Mouse (Mus musculus) midbrain, embryonic 15.5 days (tissue): ENCODE measurements around the gene Tbx2. TPM values are rescaled to one million over a fixed set of nuclear protein-coding genes. Genes with fewer than 3 reads are reported as not detected.

Experiments
- ATAC-seq: fragments of 200-750 bp; cut with Nextera tagmentation; replicated peaks from 2 replicates; pipeline ENCODE4 v1.8.0; 2017; ENCODE audit warnings: moderate TSS enrichment
- H3K27ac ChIP-seq: fragments of 300-500 bp; sonication (generic); 2 replicates; pipeline ENCODE4 v1.5.1; 2015; ENCODE audit warnings: mild to moderate bottlenecking, inconsistent platforms
- H3K27me3 ChIP-seq: fragments of 300-500 bp; sonication (generic); replicated peaks from 2 replicates; pipeline ENCODE4 v1.6.1; 2015; ENCODE audit warnings: inconsistent platforms
- H3K36me3 ChIP-seq: fragments of 300-500 bp; sonication (generic); replicated peaks from 2 replicates; pipeline ENCODE4 v1.6.1; 2015; ENCODE audit warnings: inconsistent platforms
- H3K4me1 ChIP-seq: fragments of 300-500 bp; sonication (generic); 2 replicates; pipeline ENCODE4 v1.6.1; 2015; ENCODE audit warnings: inconsistent platforms
- H3K4me2 ChIP-seq: fragments of 300-500 bp; sonication (generic); 2 replicates; pipeline ENCODE4 v1.6.1; 2015; ENCODE audit warnings: inconsistent platforms, mild to moderate bottlenecking, moderate library complexity
- H3K4me3 ChIP-seq: fragments of 300-500 bp; sonication (generic); 2 replicates; pipeline ENCODE4 v1.5.1; 2015; ENCODE audit warnings: mild to moderate bottlenecking, inconsistent platforms
- H3K9ac ChIP-seq: fragments of 300-500 bp; sonication (generic); 2 replicates; pipeline ENCODE4 v1.6.1; 2015; ENCODE audit warnings: mild to moderate bottlenecking, inconsistent platforms
- H3K9me3 ChIP-seq: fragments of 300-500 bp; sonication (generic); 2 replicates; pipeline ENCODE4 v1.6.1; 2016; ENCODE audit warnings: inconsistent platforms
- WGBS: fragments of 180-500 bp; shearing (Covaris S2); methylation state at CpG from one replicate; pipeline ENCODE4 v1.1.7; 2015; ENCODE audit warnings: mixed read lengths; 5-methylcytosine and 5-hydroxymethylcytosine counted together
- polyA plus RNA-seq: library from polyadenylated mRNA; unstranded; fragments of >200 nt; fragmentation: Nextera tagmentation; extraction: Ambion mirVana; gene quantifications from 2 replicates; pipeline ENCODE4 v1.2.1, GENCODE M21; 2015

Tbx2 gene
- polyA plus RNA-seq, 1 experiment from 2014 or later: 1.0 TPM

DNA sequence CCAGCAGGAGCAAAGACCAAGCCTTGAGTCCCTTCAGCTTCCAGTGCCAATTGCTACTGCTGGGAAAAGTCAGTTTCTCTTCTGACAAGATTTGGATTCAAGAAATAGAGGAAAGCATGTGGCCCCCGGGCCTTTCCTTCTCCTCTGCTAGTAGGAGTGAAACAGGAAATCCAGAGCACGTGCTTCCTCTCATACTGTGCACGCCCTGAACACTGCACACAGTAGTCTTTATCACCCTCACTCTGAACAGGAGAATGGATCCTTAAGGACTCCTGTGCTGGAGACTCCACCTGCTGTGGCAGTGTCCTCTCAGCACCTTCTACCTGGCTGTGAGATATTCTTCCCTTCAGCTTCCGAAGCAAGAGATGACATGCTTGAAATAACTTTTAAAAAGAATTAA is 21.1 kb upstream of the Tbx2 start:
- Histone ChIP-seq H3K27ac (no peak overlapping the region), H3K36me3 (no peaks in the 10 kb centered on the region), H3K4me3 (no peak overlapping the region), H3K4me2 (no peak overlapping the region), H3K9me3 (no peaks in the 10 kb centered on the region), H3K9ac (no peak overlapping the region), H3K27me3 (no peaks in the 10 kb centered on the region), H3K4me1 (no peaks in the 10 kb centered on the region)
- 83% methylated on average over 4 of the region's 4 CpGs for WGBS
- ATAC-seq: no peak

DNA sequence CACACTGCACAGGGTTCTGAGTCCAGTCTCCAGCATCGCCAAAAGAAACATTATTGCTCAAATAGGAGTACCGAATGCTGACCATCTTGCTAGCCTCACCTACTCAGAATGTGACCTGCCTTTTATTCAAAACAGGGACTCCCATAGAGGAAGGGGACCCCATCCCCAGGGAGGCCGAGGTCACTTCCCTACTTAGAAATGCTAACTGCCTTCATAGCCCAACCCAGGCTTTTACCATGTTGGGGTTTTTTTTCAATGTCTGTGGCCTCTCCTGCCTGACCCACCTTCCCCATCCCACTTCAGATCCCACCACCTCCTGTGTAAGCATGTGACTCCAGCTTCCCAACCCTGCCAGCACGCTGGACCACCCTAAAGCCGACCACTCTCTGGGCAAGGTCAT is 20.7 kb upstream of the Tbx2 start:
- no peak overlapping the region for H3K9ac ChIP-seq
- WGBS: 89% methylated on average over 5 of the region's 5 CpGs
- ATAC-seq: no peak
- no peaks in the 10 kb centered on the region for H3K4me1 ChIP-seq
- H3K36me3 ChIP-seq: no peaks in the 10 kb centered on the region
- no peak overlapping the region for H3K27ac ChIP-seq
- H3K4me3 ChIP-seq: no peak overlapping the region
- no peaks in the 10 kb centered on the region for H3K9me3 ChIP-seq
- H3K27me3 ChIP-seq: no peaks in the 10 kb centered on the region
- H3K4me2 ChIP-seq: no peak overlapping the region

DNA sequence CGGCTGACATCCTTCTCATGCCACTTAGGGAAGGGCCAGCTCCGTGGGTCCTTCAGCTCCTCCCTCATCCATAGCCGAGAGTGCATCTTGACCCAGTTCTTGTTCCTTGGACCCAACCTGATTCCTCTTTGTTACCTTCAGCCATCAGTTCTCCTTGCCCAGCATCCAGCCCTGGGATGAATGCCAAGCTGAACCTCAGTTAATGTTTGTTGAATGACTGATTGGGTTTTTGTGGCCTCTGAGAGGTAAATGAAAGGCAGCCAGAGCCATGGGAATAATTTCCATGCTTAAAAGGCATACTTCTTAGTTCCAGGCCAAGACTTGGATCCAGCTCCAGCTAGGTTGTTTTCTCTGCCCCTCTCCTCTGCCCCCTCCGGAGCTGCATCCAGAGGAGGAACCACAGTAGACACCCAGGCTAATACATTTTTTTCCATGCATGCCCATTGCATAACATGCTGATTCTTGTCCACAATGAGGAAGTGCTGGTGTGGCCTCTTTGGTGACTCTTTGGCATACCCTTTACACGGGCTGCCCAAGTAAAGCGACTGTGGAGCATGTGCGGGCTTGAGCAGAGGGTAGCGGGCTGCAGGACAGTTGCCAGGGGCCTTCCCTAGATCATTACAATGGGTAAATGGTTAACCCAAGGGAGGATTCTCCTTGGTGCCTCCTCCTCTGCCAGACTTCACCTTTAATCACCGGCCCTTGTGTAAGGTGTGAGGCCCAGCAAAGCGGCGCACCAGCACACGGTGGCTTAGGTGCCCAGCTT is 20.0 kb upstream of the Tbx2 start:
- no peaks in the 10 kb centered on the region for H3K27me3 ChIP-seq
- H3K4me3 ChIP-seq: no peak overlapping the region
- no peak overlapping the region for H3K9ac ChIP-seq
- ATAC-seq: no peak
- H3K9me3 ChIP-seq: no peaks in the 10 kb centered on the region
- H3K4me1 ChIP-seq: no peaks in the 10 kb centered on the region
- no peak overlapping the region for H3K27ac ChIP-seq
- no peaks in the 10 kb centered on the region for H3K36me3 ChIP-seq
- WGBS: 90% methylated on average over 12 of the region's 12 CpGs
- H3K4me2 ChIP-seq: no peak overlapping the region

DNA sequence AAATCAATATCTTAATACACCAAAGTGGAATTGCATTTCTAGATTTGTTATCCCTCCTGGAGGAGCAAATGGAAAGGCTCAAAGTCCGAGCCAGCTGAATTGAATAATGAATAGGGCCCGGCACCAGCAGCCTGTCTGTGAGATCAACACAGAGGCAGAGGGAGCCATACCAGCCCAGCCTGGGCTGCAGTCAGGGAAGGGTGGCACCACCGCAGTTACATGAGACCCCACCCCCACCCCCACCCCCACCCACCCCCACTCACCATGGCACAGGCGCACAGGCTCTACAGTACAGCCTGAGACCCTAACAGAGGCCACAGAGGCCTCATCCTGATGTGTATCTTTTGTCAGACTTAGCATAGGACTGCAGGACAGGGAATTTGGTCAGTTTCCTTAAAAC is 17.7 kb upstream of the Tbx2 start:
- no peak for ATAC-seq
- Histone ChIP-seq H3K4me1 (no peaks in the 10 kb centered on the region), H3K36me3 (no peaks in the 10 kb centered on the region), H3K27ac (no peak overlapping the region), H3K4me2 (no peak overlapping the region), H3K4me3 (no peak overlapping the region), H3K27me3 (no peaks in the 10 kb centered on the region), H3K9ac (no peak overlapping the region), H3K9me3 (no peaks in the 10 kb centered on the region)
- WGBS: 38% methylated on average over 4 of the region's 4 CpGs

DNA sequence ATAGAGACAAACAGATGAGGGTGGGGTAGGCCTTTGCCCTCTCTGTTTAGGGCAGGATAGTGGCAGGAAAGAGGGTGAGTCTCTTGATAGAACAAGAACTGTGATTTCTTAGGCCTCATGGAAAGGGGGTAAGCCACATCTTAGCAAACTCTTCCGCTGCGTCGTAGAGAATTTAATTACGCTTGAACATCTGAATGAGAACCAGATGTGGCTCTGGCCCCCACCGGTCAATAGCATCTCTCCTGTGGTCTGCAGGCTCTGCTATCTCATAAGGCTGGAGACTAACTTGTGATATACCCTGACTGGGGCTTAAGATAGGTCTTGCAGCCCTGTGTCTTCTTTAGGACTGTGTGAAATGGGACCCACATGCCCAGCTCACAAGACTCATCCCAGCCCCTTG is 15.9 kb upstream of the Tbx2 start:
- H3K9me3 ChIP-seq: no peaks in the 10 kb centered on the region
- H3K27me3 ChIP-seq: no peaks in the 10 kb centered on the region
- 87% methylated on average over 5 of the region's 5 CpGs for WGBS
- no peak overlapping the region for H3K9ac ChIP-seq
- H3K4me3 ChIP-seq: no peak overlapping the region
- no peak for ATAC-seq
- H3K4me2 ChIP-seq: no peak overlapping the region
- H3K4me1 ChIP-seq: 0 out of 2 replicates have a peak, but pooled peaks cover 2% of the 10 kb centered on the region
- H3K27ac ChIP-seq: no peak overlapping the region
- H3K36me3 ChIP-seq: no peaks in the 10 kb centered on the region

DNA sequence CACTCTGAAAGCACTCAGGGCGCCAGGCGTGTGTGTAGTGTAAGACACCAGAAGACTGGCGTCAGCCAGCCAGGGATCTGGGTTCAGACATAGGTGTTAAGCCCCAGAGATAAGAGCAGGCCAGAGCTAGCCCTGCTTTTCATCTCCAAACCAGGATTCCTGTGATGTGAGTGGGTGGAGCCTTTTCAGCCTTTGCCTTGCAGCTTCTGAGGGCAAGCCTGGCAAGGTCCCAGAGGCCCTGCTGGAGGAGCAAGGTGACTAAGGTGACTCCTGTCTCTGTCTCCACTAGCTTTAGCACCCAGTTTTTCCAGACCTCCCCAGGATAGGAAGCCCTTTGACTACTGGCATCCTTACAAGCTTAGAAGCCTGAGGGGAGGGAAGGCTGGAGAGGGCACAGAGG is 13.9 kb upstream of the Tbx2 start:
- Histone ChIP-seq H3K27me3 (0 out of 2 replicates have a peak, but pooled peaks cover 5% of the 10 kb centered on the region), H3K4me3 (no peak overlapping the region), H3K4me2 (no peak overlapping the region), H3K36me3 (no peaks in the 10 kb centered on the region), H3K9ac (no peak overlapping the region), H3K27ac (no peak overlapping the region), H3K4me1 (0 out of 2 replicates have a peak, but pooled peaks cover 2% of the 10 kb centered on the region), H3K9me3 (no peaks in the 10 kb centered on the region)
- WGBS: 83% methylated on average over 3 of the region's 3 CpGs
- ATAC-seq: no peak

DNA sequence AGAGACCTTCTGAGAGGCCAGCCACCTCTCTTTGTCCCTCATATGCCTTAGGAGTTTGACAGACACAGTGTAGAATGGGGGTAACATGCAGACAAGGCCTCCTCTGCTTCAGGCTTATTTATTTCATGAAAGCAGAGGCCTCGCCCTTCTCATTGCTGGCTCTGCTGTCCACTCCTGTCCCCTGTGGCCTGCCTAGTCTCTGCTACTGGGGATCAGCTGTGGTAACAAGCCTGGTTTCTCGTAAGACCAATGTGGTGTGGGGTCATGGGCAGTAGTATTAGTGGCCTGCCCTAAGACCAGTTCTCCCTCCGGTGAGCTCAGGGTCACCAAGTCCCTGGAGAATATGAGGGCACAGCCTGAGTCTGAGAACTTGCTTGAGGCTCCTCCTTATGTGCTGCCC is 11.4 kb upstream of the Tbx2 start:
- 0 out of 2 replicates have a peak, but pooled peaks cover 2% of the 10 kb centered on the region for H3K4me1 ChIP-seq
- WGBS: 90% methylated on average over 3 of the region's 3 CpGs
- H3K4me2 ChIP-seq: no peak overlapping the region
- no peak overlapping the region for H3K4me3 ChIP-seq
- H3K27me3 ChIP-seq: peaks cover 26% of the 10 kb centered on the region
- H3K27ac ChIP-seq: no peak overlapping the region
- H3K9ac ChIP-seq: no peak overlapping the region
- no peaks in the 10 kb centered on the region for H3K9me3 ChIP-seq
- no peak for ATAC-seq
- H3K36me3 ChIP-seq: no peaks in the 10 kb centered on the region

DNA sequence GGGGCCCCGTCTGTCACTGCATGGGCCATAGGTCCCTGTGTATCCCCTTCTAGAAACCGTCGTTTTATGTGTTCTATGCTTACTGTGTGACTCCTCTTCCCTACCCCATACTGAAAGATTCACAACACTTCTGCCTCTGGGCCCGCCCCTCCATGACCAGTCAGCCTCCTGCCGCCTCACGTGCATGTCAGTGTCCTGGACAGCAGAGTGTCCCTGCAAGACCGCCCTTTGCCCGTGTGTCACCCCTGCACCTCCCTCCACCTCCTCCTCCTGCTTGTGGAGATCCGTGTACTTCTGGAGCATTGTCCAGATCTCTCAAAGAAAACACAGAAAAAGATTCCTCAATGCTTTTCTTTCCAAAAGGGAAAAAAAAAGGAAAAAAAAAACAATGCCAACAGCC is 10.7 kb upstream of the Tbx2 start:
- H3K9me3 ChIP-seq: no peaks in the 10 kb centered on the region
- no peak overlapping the region for H3K27ac ChIP-seq
- peaks cover 33% of the 10 kb centered on the region for H3K27me3 ChIP-seq
- no peak overlapping the region for H3K9ac ChIP-seq
- 0 out of 2 replicates have a peak, but pooled peaks cover 2% of the 10 kb centered on the region for H3K4me1 ChIP-seq
- no peak overlapping the region for H3K4me2 ChIP-seq
- no peaks in the 10 kb centered on the region for H3K36me3 ChIP-seq
- WGBS: 76% methylated on average over 9 of the region's 9 CpGs
- ATAC-seq: no peak
- no peak overlapping the region for H3K4me3 ChIP-seq

DNA sequence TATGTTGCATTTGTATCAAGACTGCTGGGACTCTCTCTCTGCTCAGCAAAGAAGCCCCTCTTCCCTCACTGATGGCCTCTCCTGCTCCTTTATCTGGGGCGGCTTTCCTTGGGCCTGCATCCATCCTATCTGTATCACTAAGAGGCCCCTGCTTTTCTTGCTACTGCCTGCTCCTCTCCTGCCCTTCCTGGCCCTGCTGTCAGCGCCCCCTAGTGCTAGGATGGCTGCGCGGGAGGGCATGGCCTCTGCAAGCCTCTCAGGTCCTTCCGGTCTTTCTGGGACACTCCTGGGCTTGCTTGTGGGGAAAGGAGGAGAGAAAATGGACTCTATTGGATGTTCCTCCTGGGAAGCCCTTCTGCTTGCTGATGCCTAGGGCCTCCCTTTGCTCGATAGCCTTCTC is 9.2 kb upstream of the Tbx2 start:
- H3K9ac ChIP-seq: no peak overlapping the region
- H3K27me3 ChIP-seq: peaks cover 48% of the 10 kb centered on the region
- no peak for ATAC-seq
- H3K9me3 ChIP-seq: no peaks in the 10 kb centered on the region
- 0 out of 2 replicates have a peak, but pooled peaks cover 2% of the 10 kb centered on the region for H3K4me1 ChIP-seq
- no peak overlapping the region for H3K27ac ChIP-seq
- 15% methylated on average over 6 of the region's 6 CpGs for WGBS
- H3K4me3 ChIP-seq: no peak overlapping the region
- H3K4me2 ChIP-seq: no peak overlapping the region
- H3K36me3 ChIP-seq: no peaks in the 10 kb centered on the region

DNA sequence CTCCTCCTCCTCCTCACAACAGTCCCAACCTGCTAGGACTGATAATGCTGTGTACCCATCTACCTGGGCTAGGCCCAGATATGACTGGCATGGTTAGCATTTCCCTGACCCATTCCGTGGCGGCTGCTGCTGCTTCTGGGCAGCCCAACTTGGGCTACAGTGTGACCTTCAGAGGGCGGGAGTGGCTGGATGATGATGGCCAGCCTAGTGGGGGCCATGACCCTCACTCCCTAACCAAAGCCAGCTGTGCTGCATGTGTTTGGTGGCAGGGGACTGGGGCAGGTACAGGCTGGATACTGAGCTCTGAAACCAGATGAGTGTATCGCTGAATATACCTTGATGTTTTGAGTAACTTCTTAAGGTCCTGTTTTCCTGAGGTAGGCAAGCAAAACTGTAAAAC is 8.6 kb upstream of the Tbx2 start:
- H3K4me3 ChIP-seq: no peak overlapping the region
- H3K36me3 ChIP-seq: no peaks in the 10 kb centered on the region
- H3K4me2 ChIP-seq: no peak overlapping the region
- no peak for ATAC-seq
- peaks cover 53% of the 10 kb centered on the region for H3K27me3 ChIP-seq
- H3K9me3 ChIP-seq: no peaks in the 10 kb centered on the region
- no peak overlapping the region for H3K9ac ChIP-seq
- H3K4me1 ChIP-seq: 0 out of 2 replicates have a peak, but pooled peaks cover 2% of the 10 kb centered on the region
- no peak overlapping the region for H3K27ac ChIP-seq
- WGBS: 90% methylated on average over 4 of the region's 4 CpGs

DNA sequence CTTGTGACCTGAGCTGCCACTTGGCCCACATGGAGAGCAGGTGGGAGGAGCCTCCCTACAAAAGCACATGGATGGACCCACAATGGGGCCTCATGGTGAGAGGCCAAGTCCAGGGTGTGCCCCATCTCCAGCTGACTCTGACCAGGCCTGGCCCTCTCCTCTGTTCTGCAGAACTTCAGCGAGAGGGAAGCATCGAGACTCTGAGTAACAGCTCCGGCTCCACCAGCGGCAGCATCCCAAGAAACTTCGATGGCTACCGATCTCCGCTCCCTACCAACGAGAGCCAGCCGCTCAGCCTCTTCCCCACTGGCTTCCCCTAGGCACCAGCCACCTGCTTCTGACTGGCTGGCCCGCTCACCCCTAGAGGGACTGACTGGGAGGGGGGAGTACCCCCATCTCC is 7.3 kb upstream of the Tbx2 start:
- H3K27me3 ChIP-seq: peaks cover 66% of the 10 kb centered on the region
- no peak overlapping the region for H3K4me2 ChIP-seq
- no peaks in the 10 kb centered on the region for H3K36me3 ChIP-seq
- no peak overlapping the region for H3K9ac ChIP-seq
- no peaks in the 10 kb centered on the region for H3K9me3 ChIP-seq
- ATAC-seq: no peak
- no peak overlapping the region for H3K27ac ChIP-seq
- peaks cover 12% of the 10 kb centered on the region for H3K4me1 ChIP-seq
- no peak overlapping the region for H3K4me3 ChIP-seq
- 66% methylated on average over 10 of the region's 10 CpGs for WGBS

DNA sequence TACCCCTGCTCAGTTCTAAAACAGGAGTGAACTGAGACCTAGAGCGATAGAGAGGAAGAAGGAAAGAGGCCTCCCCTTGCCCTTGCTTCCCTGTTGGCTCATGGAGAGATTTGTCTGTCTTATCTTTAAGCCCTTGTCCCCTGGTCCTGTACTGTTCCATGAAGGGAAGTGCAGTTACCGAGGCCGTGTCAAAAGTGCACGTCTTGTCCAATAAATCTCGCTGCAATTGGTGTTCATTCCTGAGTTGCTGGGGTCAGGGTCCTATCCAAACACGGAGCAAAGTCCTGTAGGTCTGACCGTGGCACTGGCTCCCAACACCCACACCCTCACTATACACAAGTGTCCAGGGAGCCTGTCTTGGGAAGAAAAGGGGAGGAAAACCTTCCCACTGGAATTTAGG is 6.5 kb upstream of the Tbx2 start:
- Histone ChIP-seq H3K4me2 (no peak overlapping the region), H3K4me1 (peaks cover 13% of the 10 kb centered on the region), H3K27me3 (peaks cover 68% of the 10 kb centered on the region), H3K4me3 (no peak overlapping the region), H3K36me3 (no peaks in the 10 kb centered on the region), H3K9ac (no peak overlapping the region), H3K27ac (no peak overlapping the region), H3K9me3 (no peaks in the 10 kb centered on the region)
- 83% methylated on average over 7 of the region's 7 CpGs for WGBS
- no peak for ATAC-seq

DNA sequence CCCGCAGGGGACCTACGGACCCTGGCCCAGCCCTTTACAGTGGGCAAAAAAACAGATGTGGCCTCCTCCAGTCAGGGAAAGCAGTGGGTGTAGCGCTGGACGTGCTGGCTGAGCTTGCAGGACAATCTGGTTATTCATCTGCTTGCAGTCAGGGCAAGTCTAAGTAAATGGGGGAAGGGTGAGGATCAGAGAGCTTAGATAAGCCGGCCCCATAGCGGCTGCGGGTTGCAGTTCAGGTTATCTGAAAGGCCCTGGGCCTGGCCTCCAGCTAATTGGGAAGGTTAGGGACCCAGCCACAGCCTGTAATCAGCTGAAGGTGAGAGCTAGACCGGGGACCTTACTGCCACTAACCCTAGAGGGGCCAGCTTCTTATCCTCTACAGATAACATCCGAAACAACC is 5.0 kb upstream of the Tbx2 start:
- WGBS: 17% methylated on average over 9 of the region's 9 CpGs

More for the DNA sequence above, 5.0 kb upstream of the Tbx2 start:
- Histone ChIP-seq H3K4me2 (no peak overlapping the region), H3K9me3 (no peaks in the 10 kb centered on the region), H3K27me3 (peaks cover 79% of the 10 kb centered on the region), H3K9ac (no peak overlapping the region), H3K27ac (no peak overlapping the region), H3K4me1 (peaks cover 19% of the 10 kb centered on the region), H3K4me3 (no peak overlapping the region), H3K36me3 (no peaks in the 10 kb centered on the region)
- ATAC-seq: no peak
